7 mouse cellular contexts compared by ENCODE assay signal in the genomic region with DNA sequence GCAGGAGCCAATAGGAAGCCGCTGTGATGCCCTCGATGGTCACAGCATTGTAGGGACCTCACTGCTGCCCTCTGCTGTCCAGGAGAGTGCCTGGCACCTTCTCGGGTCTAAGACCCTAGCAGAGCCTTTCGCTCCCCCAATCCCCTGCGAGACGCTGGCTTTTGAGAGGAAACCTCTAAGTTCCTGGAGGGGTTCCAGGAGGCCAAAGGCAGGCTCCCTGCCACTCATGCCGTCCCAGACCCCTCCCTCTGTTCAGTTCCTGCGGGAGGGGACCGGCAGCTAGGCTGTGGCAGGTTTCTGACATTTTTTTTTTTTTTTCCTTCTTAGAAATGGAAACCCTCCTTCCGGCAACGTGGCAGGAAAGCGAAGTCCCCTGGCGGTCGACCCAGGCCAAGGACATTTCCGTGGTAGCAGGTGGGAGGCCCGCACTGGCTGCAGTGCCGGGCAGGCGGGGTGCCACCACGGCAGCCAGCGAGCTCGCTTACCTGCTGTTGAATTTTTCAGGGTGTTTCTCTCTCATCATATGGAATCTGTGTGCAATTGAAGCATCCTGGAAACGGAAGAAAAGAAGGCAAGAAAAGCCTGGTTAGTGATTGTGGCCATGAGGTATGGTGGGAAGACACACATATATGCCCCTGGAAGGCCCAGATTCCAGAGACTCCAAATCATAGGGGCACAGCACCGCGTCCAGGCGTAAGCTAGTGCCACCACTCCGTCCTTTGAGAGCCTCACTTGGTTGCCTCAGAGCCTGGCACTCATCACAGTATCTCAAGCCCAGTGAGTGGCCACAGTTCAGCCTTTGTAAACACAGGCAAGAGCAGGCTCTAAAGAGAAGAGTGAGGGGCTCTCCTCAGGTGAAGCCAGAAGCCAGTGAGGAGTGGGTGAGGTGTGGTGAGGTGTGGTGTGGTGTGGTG.
DNase-seq lines count a peak whose midpoint lies in the region; ATAC-seq lines count a peak whose summit lies in the region.

No protein-coding gene starts in this region.

- 0 out of 2 replicates have a peak, but pooled peaks cover 3% of the 10 kb centered on the region for H3K27me3 ChIP-seq in embryonic facial prominence, embryonic 11.5 days (ENCODE audit: control insufficient read depth, insufficient read depth, low read length)
- H3K27me3 ChIP-seq in limb, embryonic 11.5 days (ENCODE audit: control insufficient read depth, insufficient read depth, low read length), result no peaks in the 10 kb centered on the region
- peaks cover 25% of the 10 kb centered on the region for H3K27me3 ChIP-seq in midbrain, embryonic 13.5 days

- H3K36me3 ChIP-seq in embryonic facial prominence, embryonic 11.5 days (replicated peaks; ENCODE audit: control insufficient read depth, insufficient read depth, low read depth, low read length), result no peaks in the 10 kb centered on the region
- H3K36me3 ChIP-seq in limb, embryonic 11.5 days (ENCODE audit: control insufficient read depth, insufficient read depth, low read length), result no peaks in the 10 kb centered on the region
- H3K36me3 ChIP-seq in midbrain, embryonic 13.5 days, result no peaks in the 10 kb centered on the region

- H3K9ac ChIP-seq in embryonic facial prominence, embryonic 11.5 days (replicated peaks; ENCODE audit: low read length), result peak overlapping the region; percentile 60
- peak overlapping the region; percentile 57 for H3K9ac ChIP-seq in limb, embryonic 11.5 days (ENCODE audit: low read length)
- peak overlapping the region; percentile 51 for H3K9ac ChIP-seq in midbrain, embryonic 13.5 days (replicated peaks)

- H3K4me3 ChIP-seq in embryonic facial prominence, embryonic 11.5 days (ENCODE audit: low read depth, low read length), result peak overlapping the region; percentile 30
- peak overlapping the region; percentile 28 for H3K4me3 ChIP-seq in limb, embryonic 11.5 days (ENCODE audit: low read depth, low read length)
- H3K4me3 ChIP-seq in midbrain, embryonic 13.5 days (replicated peaks), result peak overlapping the region; percentile 42

- H3K27ac ChIP-seq in embryonic facial prominence, embryonic 11.5 days (replicated peaks; ENCODE audit: low read depth, low read length), result 0 out of 2 replicates have a peak overlapping the region, but pooled peaks have one; percentile 8
- no peak overlapping the region for H3K27ac ChIP-seq in limb, embryonic 11.5 days (replicated peaks; ENCODE audit: low read depth, low read length)
- peak overlapping the region; percentile 42; the same call in 1 of the 2 replicates for H3K27ac ChIP-seq in midbrain, embryonic 13.5 days

- no peaks in the 10 kb centered on the region for H3K9me3 ChIP-seq in embryonic facial prominence, embryonic 11.5 days (replicated peaks; ENCODE audit: control insufficient read depth, low read length)
- no peaks in the 10 kb centered on the region for H3K9me3 ChIP-seq in limb, embryonic 11.5 days (ENCODE audit: control insufficient read depth, low read length)
- no peaks in the 10 kb centered on the region for H3K9me3 ChIP-seq in midbrain, embryonic 13.5 days

- 9% methylated on average over 26 of the region's 26 CpGs for WGBS in embryonic facial prominence, embryonic 11.5 days
- WGBS in limb, embryonic 11.5 days, result 11% methylated on average over 26 of the region's 26 CpGs
- 9% methylated on average over 26 of the region's 26 CpGs for WGBS in midbrain, embryonic 13.5 days

- H3K4me2 ChIP-seq in embryonic facial prominence, embryonic 11.5 days (ENCODE audit: low read depth, low read length), result peak overlapping the region; percentile 68
- peak overlapping the region; percentile 50 for H3K4me2 ChIP-seq in limb, embryonic 11.5 days (ENCODE audit: low read depth, severe bottlenecking)
- peak overlapping the region; percentile 63 for H3K4me2 ChIP-seq in midbrain, embryonic 13.5 days (replicated peaks)

- no peaks in the 10 kb centered on the region; the same call in 1 of the 2 replicates for H3K4me1 ChIP-seq in embryonic facial prominence, embryonic 11.5 days (ENCODE audit: control insufficient read depth, insufficient read depth, low read length)
- H3K4me1 ChIP-seq in limb, embryonic 11.5 days (ENCODE audit: control insufficient read depth, insufficient read depth, low read length), result no peaks in the 10 kb centered on the region
- H3K4me1 ChIP-seq in midbrain, embryonic 13.5 days (replicated peaks), result peaks cover 20% of the 10 kb centered on the region

- ATAC-seq in embryonic facial prominence, embryonic 11.5 days (replicated peaks; ENCODE audit: insufficient number of reproducible peaks, low FRiP score, low TSS enrichment, low read depth), result peak; percentile 83
- peak; percentile 78 for ATAC-seq in limb, embryonic 11.5 days (ENCODE audit: insufficient number of reproducible peaks, low FRiP score, low TSS enrichment, low read depth)
- peak; percentile 84 for ATAC-seq in midbrain, embryonic 13.5 days

- peak; percentile 84 for DNase-seq in adrenal gland, postnatal 25 days
- peak; percentile 95 for DNase-seq in embryonic facial prominence, embryonic 11.5 days (ENCODE audit: low spot score)
- DNase-seq in heart, adult 11 months, result peak; percentile 97
- peak; percentile 83 for DNase-seq in kidney, adult 11 months
- peak; percentile 96 for DNase-seq in limb, embryonic 11.5 days (ENCODE audit: low spot score)
- DNase-seq in spleen, adult 12 weeks (ENCODE audit: low spot score), result peak; percentile 47

Comparison
In these comparisons a context has a peak if more than half of its experiments do, and no peak if none do; other contexts are left out.
1. DNase-seq: peak in every context shown above with its lines; median percentile 97 in heart, adult 11 months; 96 in limb, embryonic 11.5 days; 95 in embryonic facial prominence, embryonic 11.5 days; 84 in adrenal gland, postnatal 25 days; 83 in kidney, adult 11 months; 47 in spleen, adult 12 weeks.